Mouse (Mus musculus) heart, postnatal 0 days (tissue): Measurements from ENCODE around the gene Prss57. TPM values are rescaled to one million over a fixed set of nuclear protein-coding genes. Genes with fewer than 3 reads are reported as not detected.
A peak's percentile ranks its signal among the peaks of the same experiment; 100 is the strongest.

Experiments used
- ATAC-seq: fragments of 200-750 bp; cut with Nextera tagmentation; 2 replicates; pipeline ENCODE4 v1.8.0; 2017; ENCODE audit warnings: low read depth, moderate number of reproducible peaks, moderate library complexity; ENCODE audit not compliant: insufficient read depth
- DNase-seq: peaks from one replicate; pipeline ENCODE4 v3.0.0-alpha.2; 2016; ENCODE audit warnings: low spot score
- H3K27ac ChIP-seq: fragments of 300-500 bp; sonication (generic); 2 replicates; pipeline ENCODE4 v1.5.1; 2014; ENCODE audit warnings: low read depth, mild to moderate bottlenecking
- H3K27me3 ChIP-seq: fragments of 300-500 bp; sonication (generic); 2 replicates; pipeline ENCODE4 v1.6.1; 2014; ENCODE audit warnings: low read length, mixed read lengths; ENCODE audit not compliant: control insufficient read depth, insufficient read depth
- H3K36me3 ChIP-seq: fragments of 300-500 bp; sonication (generic); replicated peaks from 2 replicates; pipeline ENCODE4 v1.6.1; 2014; ENCODE audit warnings: low read length, mixed read lengths; ENCODE audit not compliant: control insufficient read depth, insufficient read depth
- H3K4me1 ChIP-seq: fragments of 300-500 bp; sonication (generic); 2 replicates; pipeline ENCODE4 v1.6.1; 2014; ENCODE audit warnings: antibody characterized with exemption; ENCODE audit not compliant: control insufficient read depth, insufficient read depth
- H3K4me2 ChIP-seq: fragments of 300-500 bp; sonication (generic); 2 replicates; pipeline ENCODE4 v1.6.1; 2014; ENCODE audit warnings: low read depth, mild to moderate bottlenecking, low read length, moderate library complexity
- H3K4me3 ChIP-seq: fragments of 300-500 bp; sonication (generic); 2 replicates; pipeline ENCODE4 v1.5.1; 2014; ENCODE audit warnings: low read depth, low read length
- H3K9ac ChIP-seq: fragments of 300-500 bp; sonication (generic); replicated peaks from 2 replicates; pipeline ENCODE4 v1.6.1; 2014; ENCODE audit warnings: low read depth, low read length, mixed read lengths
- H3K9me3 ChIP-seq: fragments of 300-500 bp; sonication (generic); replicated peaks from 2 replicates; pipeline ENCODE4 v1.6.1; 2016; ENCODE audit warnings: low read length; ENCODE audit not compliant: control insufficient read depth
- CTCF ChIP-seq: IDR thresholded peaks from 2 replicates; pipeline ENCODE4 v1.5.1; 2016; ENCODE audit warnings: antibody characterized with exemption, control low read depth, low read depth
- EP300 ChIP-seq: IDR thresholded peaks from 2 replicates; pipeline ENCODE4 v1.6.1; 2016; ENCODE audit warnings: antibody characterized with exemption, low read depth
- WGBS: fragments of 180-500 bp; shearing (Covaris S2); extraction: QIAGEN DNeasy Blood & Tissue Kit; methylation state at CpG from one replicate; pipeline ENCODE4 v1.1.7; 2014; 5-methylcytosine and 5-hydroxymethylcytosine counted together
- polyA plus RNA-seq: library from polyadenylated mRNA; unstranded; fragments of >200 nt; fragmentation: Nextera tagmentation; extraction: Ambion mirVana; gene quantifications from 2 replicates; pipeline ENCODE4 v1.2.1, GENCODE M21; 2015
- total RNA-seq: library from RNA; depleted of rRNA; stranded (reverse); fragments of >200 nt; gene quantifications from 2 replicates; pipeline ENCODE4 v1.2.3, GENCODE M21; 2014; ENCODE audit warnings: low replicate concordance; rRNA removed

Gene Prss57
- total and polyA plus RNA-seq, 2 experiments from 2014 or later: 1.3 TPM; not detected in 1

DNA sequence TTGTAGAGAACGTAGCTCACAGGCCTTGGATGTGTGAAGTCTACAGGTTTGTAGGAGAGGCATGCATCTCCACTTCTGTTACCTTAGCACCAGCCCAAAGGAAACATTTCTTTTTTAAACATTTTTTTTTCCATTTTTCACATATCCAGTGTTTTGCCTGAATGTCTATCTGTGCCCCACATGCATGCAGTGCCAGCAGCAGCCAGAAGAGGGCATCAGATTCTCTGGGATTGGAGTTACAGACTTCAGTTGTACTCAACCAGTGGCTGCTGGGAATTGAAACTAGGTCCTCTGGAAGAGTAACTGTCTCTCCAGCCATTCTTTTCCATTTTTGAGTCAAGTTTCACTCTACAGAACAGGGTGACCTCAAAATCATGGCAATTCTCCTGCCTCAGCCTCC lies 58.3 kb downstream of the Prss57 start:
- Histone ChIP-seq H3K36me3 (peaks cover 29% of the 10 kb centered on the region), H3K4me3 (no peak overlapping the region), H3K27me3 (no peaks in the 10 kb centered on the region), H3K4me1 (peaks cover 6% of the 10 kb centered on the region; the same call in 1 of the 2 replicates), H3K4me2 (no peak overlapping the region), H3K27ac (no peak overlapping the region), H3K9me3 (no peaks in the 10 kb centered on the region), H3K9ac (no peak overlapping the region)
- DNase-seq (no peak), ATAC-seq (no peak)
- WGBS: 100% methylated on average over 1 of the region's 1 CpGs
- no peak for TF ChIP-seq EP300
- peak; percentile 35 for TF ChIP-seq CTCF

Other genes starting within 250 kb of the Prss57 start
Only the 30 nearest of the 34 such genes appear.
- gene Theg, start 203.6 kb downstream of the Prss57 start, total RNA-seq: not detected in 2 replicates
- gene Theg, start 203.6 kb downstream of the Prss57 start, polyA plus RNA-seq: not detected in 2 replicates
- not detected in 2 replicates for gene C2cd4c, start 176.9 kb downstream of the Prss57 start, total RNA-seq
- gene C2cd4c, start 176.9 kb downstream of the Prss57 start, polyA plus RNA-seq: not detected in 2 replicates
- 2.7 and 3.1 TPM in 2 replicates for gene Shc2, start 153.0 kb downstream of the Prss57 start, total RNA-seq
- gene Shc2, start 153.0 kb downstream of the Prss57 start, polyA plus RNA-seq: 1.1 and 1.2 TPM in 2 replicates
- not detected in 2 replicates for gene Odf3l2, start 145.2 kb downstream of the Prss57 start, total RNA-seq
- gene Odf3l2, start 145.2 kb downstream of the Prss57 start, polyA plus RNA-seq: not detected in 2 replicates
- gene Madcam1, start 126.4 kb downstream of the Prss57 start, total RNA-seq: not detected in 2 replicates
- gene Madcam1, start 126.4 kb downstream of the Prss57 start, polyA plus RNA-seq: 1.3 and 1.4 TPM in 2 replicates
- gene Tpgs1, start 121.6 kb downstream of the Prss57 start, total RNA-seq: 19.7 and 28.3 TPM in 2 replicates
- 43.6 and 45.3 TPM in 2 replicates for gene Tpgs1, start 121.6 kb downstream of the Prss57 start, polyA plus RNA-seq
- gene Cdc34, start 108.8 kb downstream of the Prss57 start, total RNA-seq: 162 and 183 TPM in 2 replicates
- gene Cdc34, start 108.8 kb downstream of the Prss57 start, polyA plus RNA-seq: 115 and 120 TPM in 2 replicates
- gene Gzmm, start 101.9 kb downstream of the Prss57 start, total RNA-seq: 2.4 and 2.5 TPM in 2 replicates
- gene Gzmm, start 101.9 kb downstream of the Prss57 start, polyA plus RNA-seq: 2.1 and 2.8 TPM in 2 replicates
- gene Bsg, start 86.5 kb downstream of the Prss57 start, total RNA-seq: 1,449 and 1,606 TPM in 2 replicates
- 1,256 and 1,260 TPM in 2 replicates for gene Bsg, start 86.5 kb downstream of the Prss57 start, polyA plus RNA-seq
- 3.5 and 5.5 TPM in 2 replicates for gene Hcn2, start 74.3 kb downstream of the Prss57 start, total RNA-seq
- gene Hcn2, start 74.3 kb downstream of the Prss57 start, polyA plus RNA-seq: 0.40 and 0.45 TPM in 2 replicates
- gene Polrmt, start 44.4 kb downstream of the Prss57 start, total RNA-seq: 36.9 and 56.2 TPM in 2 replicates
- gene Polrmt, start 44.4 kb downstream of the Prss57 start, polyA plus RNA-seq: 25.1 and 26.3 TPM in 2 replicates
- gene Fgf22, start 35.9 kb downstream of the Prss57 start, total RNA-seq: not detected in 2 replicates
- gene Fgf22, start 35.9 kb downstream of the Prss57 start, polyA plus RNA-seq: 0.14 TPM in 1 of 2 replicates, not detected in the other
- gene Rnf126, start 24.0 kb downstream of the Prss57 start, total RNA-seq: 38.6 and 67.5 TPM in 2 replicates
- gene Rnf126, start 24.0 kb downstream of the Prss57 start, polyA plus RNA-seq: 35.9 and 37.6 TPM in 2 replicates
- gene Fstl3, start 13.7 kb downstream of the Prss57 start, total RNA-seq: 21.4 and 28.0 TPM in 2 replicates
- 13.2 and 13.7 TPM in 2 replicates for gene Fstl3, start 13.7 kb downstream of the Prss57 start, polyA plus RNA-seq
- 31.2 and 52.3 TPM in 2 replicates for gene Palm, start 2.6 kb upstream of the Prss57 start, total RNA-seq
- 39.8 and 44.0 TPM in 2 replicates for gene Palm, start 2.6 kb upstream of the Prss57 start, polyA plus RNA-seq
- gene Misp, start 30.0 kb upstream of the Prss57 start, total RNA-seq: not detected in 2 replicates
- gene Misp, start 30.0 kb upstream of the Prss57 start, polyA plus RNA-seq: 0.08 and 0.41 TPM in 2 replicates
- gene Ptbp1, start 63.5 kb upstream of the Prss57 start, total RNA-seq: 186 and 196 TPM in 2 replicates
- 39.8 and 40.4 TPM in 2 replicates for gene Ptbp1, start 63.5 kb upstream of the Prss57 start, polyA plus RNA-seq
- not detected in 2 replicates for gene Prtn3, start 83.5 kb upstream of the Prss57 start, total RNA-seq
- gene Prtn3, start 83.5 kb upstream of the Prss57 start, polyA plus RNA-seq: 0.70 and 0.74 TPM in 2 replicates
- 3.2 and 5.9 TPM in 2 replicates for gene Plppr3, start 83.7 kb upstream of the Prss57 start, total RNA-seq
- 2.5 and 3.0 TPM in 2 replicates for gene Plppr3, start 83.7 kb upstream of the Prss57 start, polyA plus RNA-seq
- not detected in 2 replicates for gene Elane, start 95.3 kb upstream of the Prss57 start, total RNA-seq
- gene Elane, start 95.3 kb upstream of the Prss57 start, polyA plus RNA-seq: not detected in 2 replicates
- 0.19 TPM in 1 of 2 replicates, not detected in the other for gene Cfd, start 99.9 kb upstream of the Prss57 start, total RNA-seq
- gene Cfd, start 99.9 kb upstream of the Prss57 start, polyA plus RNA-seq: 0.22 TPM in 1 of 2 replicates, not detected in the other
- gene Med16, start 118.0 kb upstream of the Prss57 start, total RNA-seq: 64.7 and 77.6 TPM in 2 replicates
- 30.9 and 36.2 TPM in 2 replicates for gene Med16, start 118.0 kb upstream of the Prss57 start, polyA plus RNA-seq
- gene Gm26602, start 119.9 kb upstream of the Prss57 start, total RNA-seq: not detected in 2 replicates
- 4.0 and 6.0 TPM in 2 replicates for gene Gm26602, start 119.9 kb upstream of the Prss57 start, polyA plus RNA-seq
- gene Kiss1r, start 126.0 kb upstream of the Prss57 start, total RNA-seq: not detected in 2 replicates
- 0.45 and 0.57 TPM in 2 replicates for gene Kiss1r, start 126.0 kb upstream of the Prss57 start, polyA plus RNA-seq
- 40.9 and 58.4 TPM in 2 replicates for gene R3hdm4, start 130.2 kb upstream of the Prss57 start, total RNA-seq
- gene R3hdm4, start 130.2 kb upstream of the Prss57 start, polyA plus RNA-seq: 104 and 107 TPM in 2 replicates
- gene Arid3a, start 136.1 kb upstream of the Prss57 start, total RNA-seq: 5.3 and 5.6 TPM in 2 replicates
- 0.65 and 0.77 TPM in 2 replicates for gene Arid3a, start 136.1 kb upstream of the Prss57 start, polyA plus RNA-seq
- gene Wdr18, start 169.2 kb upstream of the Prss57 start, total RNA-seq: 29.3 and 51.5 TPM in 2 replicates
- gene Wdr18, start 169.2 kb upstream of the Prss57 start, polyA plus RNA-seq: 54.3 and 58.4 TPM in 2 replicates
- gene Grin3b, start 179.8 kb upstream of the Prss57 start, total RNA-seq: not detected in 2 replicates
- 0.29 and 0.34 TPM in 2 replicates for gene Grin3b, start 179.8 kb upstream of the Prss57 start, polyA plus RNA-seq
- 162 and 182 TPM in 2 replicates for gene Tmem259, start 193.4 kb upstream of the Prss57 start, total RNA-seq
- gene Tmem259, start 193.4 kb upstream of the Prss57 start, polyA plus RNA-seq: 18.0 and 18.1 TPM in 2 replicates
- 142 and 158 TPM in 2 replicates for gene Cnn2, start 197.6 kb upstream of the Prss57 start, total RNA-seq
- gene Cnn2, start 197.6 kb upstream of the Prss57 start, polyA plus RNA-seq: 126 and 149 TPM in 2 replicates